Mouse (Mus musculus) CH12.LX (cell line): ENCODE data around the gene Ppp4c. TPM values are rescaled to one million over a fixed set of nuclear protein-coding genes. Genes with fewer than 3 reads are reported as not detected.

Source experiments
- DNase-seq: peaks from one replicate; pipeline ENCODE4 v3.0.0-alpha.2; 2013; ENCODE audit errors: extremely low read depth
- H3K27ac ChIP-seq: 2 replicates; pipeline ENCODE4 v1.5.1; 2012; ENCODE audit warnings: low read depth, mild to moderate bottlenecking, control low read depth, moderate library complexity; ENCODE audit not compliant: insufficient read depth
- H3K27me3 ChIP-seq: replicated peaks from 2 replicates; pipeline ENCODE3; 2012; ENCODE audit warnings: inconsistent platforms
- H3K36me3 ChIP-seq, 2 experiments: replicated peaks in 1 of 2; 2 replicates each; pipeline versions ENCODE3 to v1.6.1; 2012; ENCODE audit warnings: inconsistent platforms in 1 of 2, low read length in 1 of 2, mild to moderate bottlenecking in 1 of 2, mixed read lengths in 1 of 2, moderate library complexity in 1 of 2; ENCODE audit not compliant: control insufficient read depth in 1 of 2, insufficient read depth in 1 of 2
- H3K4me1 ChIP-seq, 2 experiments: 2 replicates each; pipeline ENCODE4 v1.6.1; 2012; ENCODE audit warnings: inconsistent platforms in 1 of 2, moderate library complexity in 1 of 2; ENCODE audit not compliant: insufficient read depth in 2 of 2, control insufficient read depth in 1 of 2
- H3K4me2 ChIP-seq: 2 replicates; pipeline ENCODE4 v1.6.1; 2012; ENCODE audit warnings: low read depth, mild to moderate bottlenecking, control low read depth; ENCODE audit not compliant: poor library complexity, insufficient read depth, severe bottlenecking
- H3K4me3 ChIP-seq, 3 experiments: fragments of 150-350 bp in 1 of 3; sonication (generic) in 1 of 3; replicated peaks in 1 of 3; 2 replicates each; pipeline versions ENCODE3 to v1.5.1; 2011 to 2012; ENCODE audit warnings: low read depth in 2 of 3, low read length in 2 of 3, mild to moderate bottlenecking in 2 of 3, moderate library complexity in 2 of 3, control low read depth in 1 of 3, improper control_type of control experiment in 1 of 3, inconsistent platforms in 1 of 3, mixed read lengths in 1 of 3; ENCODE audit not compliant: poor library complexity in 1 of 3
- H3K79me2 ChIP-seq: replicated peaks from 2 replicates; pipeline ENCODE4 v1.6.1; 2012; ENCODE audit warnings: mild to moderate bottlenecking, moderate library complexity; ENCODE audit not compliant: control insufficient read depth, poor library complexity, insufficient read depth, severe bottlenecking; ENCODE audit errors: extremely low read depth
- H3K9ac ChIP-seq: 2 replicates; pipeline ENCODE4 v1.6.1; 2012; ENCODE audit warnings: low read depth, mild to moderate bottlenecking, control low read depth, moderate library complexity; ENCODE audit not compliant: insufficient read depth
- H3K9me3 ChIP-seq: replicated peaks from 2 replicates; pipeline ENCODE3; 2012; ENCODE audit warnings: low read length, inconsistent platforms, mixed read lengths
- BHLHE40 ChIP-seq: IDR thresholded peaks from 2 replicates; pipeline ENCODE4 v1.6.1; 2011; ENCODE audit warnings: mild to moderate bottlenecking, low read depth, low read length, improper control_type of control experiment
- CHD1 ChIP-seq: IDR thresholded peaks from 2 replicates; pipeline ENCODE4 v1.6.1; 2012; ENCODE audit warnings: low read depth, low read length, improper control_type of control experiment, inconsistent platforms
- CHD2 ChIP-seq: IDR thresholded peaks from 2 replicates; pipeline ENCODE4 v1.6.1; 2011; ENCODE audit warnings: low read length, improper control_type of control experiment
- EP300 ChIP-seq: IDR thresholded peaks from 2 replicates; pipeline ENCODE4 v1.6.1; 2011; ENCODE audit warnings: low read length, improper control_type of control experiment
- ETS1 ChIP-seq: conservative IDR thresholded peaks from 2 replicates; pipeline ENCODE4 v1.6.1; 2012; ENCODE audit warnings: low read depth, mild to moderate bottlenecking, inconsistent platforms, low read length, improper control_type of control experiment, moderate library complexity
- IRF4 ChIP-seq: IDR thresholded peaks from 2 replicates; pipeline ENCODE4 v1.6.1; 2014; ENCODE audit warnings: low read depth, mild to moderate bottlenecking, inconsistent platforms, low read length, improper control_type of control experiment
- JUN ChIP-seq: IDR thresholded peaks from 2 replicates; pipeline ENCODE4 v1.6.1; 2011; ENCODE audit warnings: low read depth, mild to moderate bottlenecking, low read length, improper control_type of control experiment, moderate library complexity; ENCODE audit not compliant: insufficient read depth
- MAFK ChIP-seq: IDR thresholded peaks from 2 replicates; pipeline ENCODE4 v1.6.1; 2011; ENCODE audit warnings: low read length, improper control_type of control experiment; ENCODE audit not compliant: insufficient replicate concordance
- MAZ ChIP-seq: IDR thresholded peaks from 2 replicates; pipeline ENCODE4 v1.6.1; 2012; ENCODE audit warnings: low read depth, mild to moderate bottlenecking, inconsistent platforms, low read length, improper control_type of control experiment, moderate library complexity
- MEF2A ChIP-seq: IDR thresholded peaks from 2 replicates; pipeline ENCODE4 v1.6.1; 2014; ENCODE audit warnings: low read depth, mild to moderate bottlenecking, inconsistent platforms, low read length, improper control_type of control experiment, borderline replicate concordance
- MXI1 ChIP-seq: IDR thresholded peaks from 2 replicates; pipeline ENCODE4 v1.6.1; 2011; ENCODE audit warnings: mild to moderate bottlenecking, low read depth, low read length, improper control_type of control experiment
- MYC ChIP-seq: IDR thresholded peaks from 2 replicates; pipeline ENCODE4 v1.6.1; 2011; ENCODE audit warnings: low read depth, mild to moderate bottlenecking, improper control_type of control experiment, low read length
- NELFE ChIP-seq: IDR thresholded peaks from 2 replicates; pipeline ENCODE4 v1.6.1; 2011; ENCODE audit warnings: low read depth, low read length, improper control_type of control experiment
- NRF1 ChIP-seq: IDR thresholded peaks from 2 replicates; pipeline ENCODE4 v1.6.1; 2014; ENCODE audit warnings: low read depth, mild to moderate bottlenecking, inconsistent platforms, low read length, improper control_type of control experiment, moderate library complexity
- POLR2A ChIP-seq: IDR thresholded peaks from 2 replicates; pipeline ENCODE4 v1.6.1; 2011; ENCODE audit warnings: low read depth, mild to moderate bottlenecking, improper control_type of control experiment, low read length
- POLR2AphosphoS2 ChIP-seq: IDR thresholded peaks from 2 replicates; pipeline ENCODE4 v1.6.1; 2011; ENCODE audit warnings: low read depth, low read length, improper control_type of control experiment
- RAD21 ChIP-seq: IDR thresholded peaks from 2 replicates; pipeline ENCODE4 v1.6.1; 2011; ENCODE audit warnings: low read depth, mild to moderate bottlenecking, low read length, improper control_type of control experiment, moderate library complexity
- RCOR1 ChIP-seq: conservative IDR thresholded peaks from 2 replicates; pipeline ENCODE4 v1.6.1; 2012; ENCODE audit warnings: low read depth, mild to moderate bottlenecking, inconsistent platforms, low read length, improper control_type of control experiment
- TBP ChIP-seq: conservative IDR thresholded peaks from 2 replicates; pipeline ENCODE4 v1.6.1; 2011; ENCODE audit warnings: low read depth, low read length, improper control_type of control experiment
- TCF12 ChIP-seq: IDR thresholded peaks from 2 replicates; pipeline ENCODE4 v1.6.1; 2014; ENCODE audit warnings: low read depth, mild to moderate bottlenecking, inconsistent platforms, low read length, improper control_type of control experiment
- UBTF ChIP-seq: IDR thresholded peaks from 2 replicates; pipeline ENCODE4 v1.6.1; 2012; ENCODE audit warnings: low read depth, mild to moderate bottlenecking, inconsistent platforms, low read length, improper control_type of control experiment, moderate library complexity
- ZNF384 ChIP-seq: IDR thresholded peaks from 2 replicates; pipeline ENCODE4 v1.6.1; 2012; ENCODE audit warnings: low read depth, low read length, improper control_type of control experiment, inconsistent platforms
- dilution Hi-C: fragments of 300-500 bp; cut with MboI; formaldehyde crosslinking; loops from 2 replicates; pipeline ENCODE4 v1.14.3; 2020; ENCODE audit warnings: low sequenced_read_pairs; ENCODE audit not compliant: extremely low pct_unique_long_range_greater_than_20kb, extremely low pct_ligation_motif_present
- in situ Hi-C: fragments of 300-500 bp; cut with MboI; formaldehyde crosslinking; loops from 3 replicates; pipeline ENCODE4 v1.14.3; 2019; ENCODE audit warnings: low sequenced_read_pairs, low pct_ligation_motif_present, low pct_unique_long_range_greater_than_20kb, mixed read lengths
- polyA plus RNA-seq: library from polyadenylated mRNA; unstranded; fragments of >175 nt; gene quantifications from 2 replicates; pipeline ENCODE4 v1.2.1, GENCODE M21; 2012; ENCODE audit warnings: low read depth; ENCODE audit not compliant: insufficient read length
- total RNA-seq, 2 experiments: library from RNA; depleted of rRNA; stranded (reverse); fragments of 300-350 nt in 1 of 2; fragments of >200 nt in 1 of 2; gene quantifications; 2 replicates each; pipeline ENCODE4 v1.2.3; 2012 to 2014

Ppp4c gene
- total and polyA plus RNA-seq, 3 experiments: 161 to 213 (median 195) TPM

DNA sequence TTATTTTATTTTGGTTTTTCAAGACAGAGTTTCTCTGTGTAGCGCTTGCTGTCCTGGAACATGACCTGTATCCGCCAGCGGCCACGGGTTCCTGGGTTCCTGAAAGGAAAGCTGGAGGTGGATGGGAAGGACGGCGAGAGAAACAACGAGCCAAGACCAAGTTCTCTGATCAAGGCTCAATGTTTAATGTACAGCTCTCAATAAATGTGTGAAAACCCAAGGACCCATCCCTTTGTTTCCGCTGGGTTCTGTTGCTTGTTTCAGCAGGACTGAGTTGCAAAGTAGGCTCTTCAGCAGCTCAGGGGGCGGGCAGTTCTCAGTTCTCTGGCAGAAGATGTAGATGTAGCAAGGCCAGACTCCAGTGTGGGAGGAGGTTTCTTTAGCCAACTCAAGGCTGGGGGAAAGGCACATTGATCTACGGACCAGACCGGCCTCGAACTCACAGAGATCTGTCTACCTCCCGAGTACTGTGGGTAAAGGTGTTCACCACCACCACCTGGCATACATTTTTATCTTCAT, 50.3 kb downstream of the Ppp4c start:
- in situ Hi-C loops: no loop called here
- H3K4me1 ChIP-seq: peaks cover 13 to 19% of the 10 kb centered on the region in 2 experiments
- TF ChIP-seq POLR2AphosphoS2 (no peak), TCF12 (no peak), MXI1 (no peak), TBP (no peak), CHD1 (no peak), CHD2 (no peak), JUN (no peak), EP300 (no peak), IRF4 (no peak), BHLHE40 (no peak), ETS1 (no peak), MAFK (no peak), POLR2A (no peak), RAD21 (no peak), MYC (no peak), UBTF (no peak), MAZ (no peak), NELFE (no peak)
- H3K79me2 ChIP-seq: no peaks in the 10 kb centered on the region
- no peak overlapping the region for H3K4me3 ChIP-seq
- H3K27me3 ChIP-seq: no peaks in the 10 kb centered on the region
- H3K36me3 ChIP-seq: no peaks in the 10 kb centered on the region
- DNase-seq: no peak
- H3K9me3 ChIP-seq: no peaks in the 10 kb centered on the region
- dilution Hi-C loops: no loop called here
- no peak overlapping the region for H3K27ac ChIP-seq
- H3K9ac ChIP-seq: no peak overlapping the region
- no peak overlapping the region for H3K4me2 ChIP-seq

GRCm38 (mm10) chr7:126741452-126741851, 50.8 kb downstream of the Ppp4c start:
- Histone ChIP-seq H3K27me3 (no peaks in the 10 kb centered on the region), H3K9ac (no peak overlapping the region), H3K4me3 (no peak overlapping the region), H3K4me1 (peaks cover 11 to 13% of the 10 kb centered on the region in 2 experiments), H3K27ac (no peak overlapping the region), H3K36me3 (no peaks in the 10 kb centered on the region), H3K9me3 (no peaks in the 10 kb centered on the region)
- DNase-seq: no peak
- in situ Hi-C loops: no loop called here
- dilution Hi-C loops: no loop called here
- TF ChIP-seq RAD21: no peak
- TF ChIP-seq IRF4: no peak
- no peak for TF ChIP-seq ZNF384
- no peak for TF ChIP-seq MYC
- no peak for TF ChIP-seq JUN
- TF ChIP-seq NRF1: no peak
- TF ChIP-seq MAFK: no peak
- no peak for TF ChIP-seq MEF2A
- no peak for TF ChIP-seq RCOR1
- no peak for TF ChIP-seq BHLHE40
- TF ChIP-seq, all 38 proteins: peak for 0
- Histone ChIP-seq H3K4me2 (no peak overlapping the region), H3K79me2 (no peaks in the 10 kb centered on the region)
